8 mouse cellular contexts compared by ENCODE assay signal in the genomic region with DNA sequence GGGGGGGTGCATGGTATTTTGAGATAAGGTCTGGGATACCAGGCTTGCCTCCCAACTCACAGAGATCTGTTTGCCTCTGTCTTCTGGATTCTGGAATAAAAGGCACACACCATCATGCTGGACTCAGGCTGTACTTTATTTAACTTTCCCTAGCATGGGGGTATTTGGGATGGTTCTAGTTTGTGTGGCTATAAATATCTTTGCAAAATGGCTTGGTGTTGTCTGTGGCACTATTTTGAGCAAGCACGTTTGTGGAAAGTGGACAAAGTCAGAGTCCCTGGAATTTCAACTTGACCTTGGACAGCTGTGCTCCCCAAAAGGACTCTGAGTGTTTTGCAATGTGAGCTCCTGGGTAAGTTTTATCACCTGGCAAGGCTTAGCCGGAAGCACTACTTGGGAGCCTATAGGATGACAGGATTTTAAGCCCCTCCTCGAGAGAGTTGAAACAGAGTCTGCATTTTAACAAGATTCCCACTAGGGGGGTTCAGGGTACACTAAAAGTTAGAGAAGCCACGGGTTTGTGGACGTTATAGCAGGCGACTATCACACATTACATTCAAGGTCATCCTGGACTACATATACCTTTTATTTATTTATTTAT. TPM values are rescaled to one million over a fixed set of nuclear protein-coding genes. Genes with fewer than 3 reads are reported as not detected.
DNase-seq lines count a peak whose midpoint lies in the region; ATAC-seq lines count a peak whose summit lies in the region.

No protein-coding gene starts in this region.

- ATAC-seq in megakaryocyte progenitor cell, adult 5-6 weeks (replicated peaks; ENCODE audit: poor library complexity): peak; percentile 98

- DNase-seq in kidney, adult 9 months: peak; percentile 59
- no peak for DNase-seq in kidney, adult 8-10 months
- peak; percentile 56 for DNase-seq in brain, adult 2 months (ENCODE audit: low read depth, low spot score)
- peak; percentile 42 for DNase-seq in heart, postnatal 4 days
- no peak for DNase-seq in left cerebral cortex, postnatal 4 days
- no peak for DNase-seq in left cerebral cortex, adult 11 months (ENCODE audit: low spot score)
- no peak for DNase-seq in gastrocnemius, adult 18-20 months (ENCODE audit: low spot score)

- intact Hi-C loops in left cerebral cortex, postnatal 4 days (cut with DNase I): no loop called here

RNA-seq across cellular contexts. Expression of a gene that starts 0.7 kb away (rescaled TPM):
- 10 to 100 TPM; 12.1 to 12.7 TPM for total RNA-seq in heart, postnatal 4 days (2021)
- total RNA-seq in megakaryocyte progenitor cell, adult 5-6 weeks (2015): 0.42 and 1.4 TPM in 2 replicates
- 1.4 and 1.6 TPM in 2 replicates for total RNA-seq in megakaryocyte progenitor cell, adult 5-6 weeks (2017)
- total RNA-seq in left cerebral cortex, postnatal 4 days (2021): 10 to 100 TPM; 25.0 to 28.6 TPM
- total RNA-seq in gastrocnemius, adult 18-20 months (2021): 10 to 100 TPM; 16.8 to 19.6 TPM

RNA-seq across cellular contexts. Expression of a gene that starts 20.7 kb away (rescaled TPM):
- not detected for total RNA-seq in heart, postnatal 4 days (2021)
- not detected in 2 replicates for total RNA-seq in megakaryocyte progenitor cell, adult 5-6 weeks (2015)
- total RNA-seq in megakaryocyte progenitor cell, adult 5-6 weeks (2017): not detected in 2 replicates
- total RNA-seq in left cerebral cortex, postnatal 4 days (2021): not detected
- total RNA-seq in gastrocnemius, adult 18-20 months (2021): not detected

RNA-seq across cellular contexts. Expression of a gene that starts 52.6 kb away (rescaled TPM):
- total RNA-seq in heart, postnatal 4 days (2021): 10 to 100 TPM; 19.2 to 19.8 TPM
- total RNA-seq in megakaryocyte progenitor cell, adult 5-6 weeks (2015): 66.5 and 68.6 TPM in 2 replicates
- total RNA-seq in megakaryocyte progenitor cell, adult 5-6 weeks (2017): 13.5 and 20.8 TPM in 2 replicates
- 10 to 100 TPM; 13.2 to 14.2 TPM for total RNA-seq in left cerebral cortex, postnatal 4 days (2021)
- 10 to 100 TPM; 31.9 to 33.4 TPM for total RNA-seq in gastrocnemius, adult 18-20 months (2021)

Comparison
In these comparisons a context has a peak if more than half of its experiments do, and no peak if none do; other contexts are left out.
1. DNase-seq: peak in kidney, adult 9 months (single experiment), brain, adult 2 months (single experiment) and heart, postnatal 4 days (single experiment); none in kidney, adult 8-10 months (0 of 2), left cerebral cortex, postnatal 4 days (single experiment), left cerebral cortex, adult 11 months (single experiment) and gastrocnemius, adult 18-20 months (single experiment).
2. RNA of a gene that starts 0.7 kb away (total RNA-seq): 25.0 to 28.6 TPM in left cerebral cortex, postnatal 4 days, 16.8 to 19.6 TPM in gastrocnemius, adult 18-20 months and 12.1 to 12.7 TPM in heart, postnatal 4 days; 0.42 to 1.6 TPM in megakaryocyte progenitor cell, adult 5-6 weeks; every median in the first group is over 4 times any median in the second.